Mouse (Mus musculus) thymus, adult 2 months (tissue): ENCODE results near the gene Tgfbrap1. TPM values are rescaled to one million over a fixed set of nuclear protein-coding genes. Genes with fewer than 3 reads are reported as not detected.

Source experiments
- DNase-seq: peaks from one replicate; pipeline ENCODE4 v3.0.0; 2021
- H3K27ac ChIP-seq: fragments of 200-500 bp; 2 replicates; pipeline ENCODE4 v1.5.1; 2012; ENCODE audit warnings: low read length, control low read depth; ENCODE audit not compliant: control insufficient read depth, insufficient read depth
- H3K27me3 ChIP-seq: fragments of 200-500 bp; 2 replicates; pipeline ENCODE4 v1.6.1; 2012; ENCODE audit warnings: mild to moderate bottlenecking, low read length, moderate library complexity, mixed read lengths; ENCODE audit not compliant: control insufficient read depth, insufficient read depth
- H3K36me3 ChIP-seq: fragments of 200-500 bp; 2 replicates; pipeline ENCODE4 v1.6.1; 2012; ENCODE audit warnings: mild to moderate bottlenecking, low read length, moderate library complexity; ENCODE audit not compliant: control insufficient read depth, insufficient read depth
- H3K4me1 ChIP-seq: fragments of 200-500 bp; replicated peaks from 2 replicates; pipeline ENCODE4 v1.6.1; 2012; ENCODE audit warnings: low read length; ENCODE audit not compliant: control insufficient read depth, insufficient read depth
- H3K4me3 ChIP-seq: fragments of 200-500 bp; 2 replicates; pipeline ENCODE4 v1.5.1; 2012; ENCODE audit warnings: mild to moderate bottlenecking, low read length, control low read depth, moderate library complexity; ENCODE audit not compliant: control insufficient read depth, insufficient read depth
- CTCF ChIP-seq: fragments of 200-500 bp; IDR thresholded peaks from 2 replicates; pipeline ENCODE4 v1.5.1; 2012; ENCODE audit warnings: mild to moderate bottlenecking, control low read depth, low read length, moderate library complexity, borderline replicate concordance; ENCODE audit not compliant: control insufficient read depth, poor library complexity, insufficient read depth; ENCODE audit errors: extremely low read depth
- POLR2A ChIP-seq: fragments of 200-500 bp; IDR thresholded peaks from 2 replicates; pipeline ENCODE4 v1.6.1; 2012; ENCODE audit warnings: mild to moderate bottlenecking, low read length, control low read depth, moderate library complexity; ENCODE audit not compliant: control insufficient read depth, poor library complexity, insufficient read depth; ENCODE audit errors: extremely low read depth
- WGBS: fragments of 180-500 bp; shearing (Covaris S2); methylation state at CpG from one replicate; pipeline ENCODE4 v1.1.7; 2018; 5-methylcytosine and 5-hydroxymethylcytosine counted together
- polyA plus RNA-seq: library from polyadenylated mRNA; depleted of rRNA; stranded (reverse); fragments of >200 nt; gene quantifications from 2 replicates; pipeline ENCODE4 v1.2.3, GENCODE M21; 2012

Gene Tgfbrap1
- polyA plus RNA-seq, 1 experiment, result 22.9 TPM

GRCm38 (mm10) chr1:43117435-43117834 is 19.0 kb upstream of the Tgfbrap1 start:
- Histone ChIP-seq H3K4me1 (no peaks in the 10 kb centered on the region), H3K4me3 (no peak overlapping the region), H3K27ac (no peak overlapping the region), H3K36me3 (peaks cover 30% of the 10 kb centered on the region), H3K27me3 (no peaks in the 10 kb centered on the region)
- no peak for TF ChIP-seq POLR2A
- no peak for TF ChIP-seq CTCF
- DNase-seq, result no peak
- 97% methylated on average over 8 of the region's 8 CpGs for WGBS

GRCm38 (mm10) chr1:43112882-43113281 is 14.4 kb upstream of the Tgfbrap1 start:
- no peak for TF ChIP-seq POLR2A
- WGBS, result 92% methylated on average over 2 of the region's 2 CpGs
- Histone ChIP-seq H3K27me3 (no peaks in the 10 kb centered on the region), H3K27ac (no peak overlapping the region), H3K4me1 (peaks cover 2% of the 10 kb centered on the region; the same call in 1 of the 2 replicates), H3K4me3 (no peak overlapping the region), H3K36me3 (peaks cover 43% of the 10 kb centered on the region)
- DNase-seq, result peak; percentile 44

GRCm38 (mm10) chr1:43110556-43110955 is 12.1 kb upstream of the Tgfbrap1 start:
- 61% methylated on average over 4 of the region's 4 CpGs for WGBS
- Histone ChIP-seq H3K27me3 (no peaks in the 10 kb centered on the region), H3K27ac (no peak overlapping the region), H3K4me1 (peaks cover 2% of the 10 kb centered on the region; the same call in 1 of the 2 replicates), H3K4me3 (no peak overlapping the region), H3K36me3 (peaks cover 43% of the 10 kb centered on the region)
- peak; percentile 60; the same call in 1 of the 2 replicates for TF ChIP-seq CTCF
- TF ChIP-seq POLR2A, result no peak
- DNase-seq, result peak; percentile 67

GRCm38 (mm10) chr1:43108729-43109128 is 10.3 kb upstream of the Tgfbrap1 start:
- DNase-seq, result no peak
- WGBS, result 93% methylated on average over 2 of the region's 2 CpGs
- no peaks in the 10 kb centered on the region for H3K27me3 ChIP-seq
- no peak overlapping the region for H3K27ac ChIP-seq
- H3K4me1 ChIP-seq, result peaks cover 2% of the 10 kb centered on the region; the same call in 1 of the 2 replicates
- peaks cover 30% of the 10 kb centered on the region for H3K36me3 ChIP-seq
- no peak overlapping the region for H3K4me3 ChIP-seq
- TF ChIP-seq CTCF, result no peak
- no peak for TF ChIP-seq POLR2A

GRCm38 (mm10) chr1:43094206-43094605 is 4.2 kb downstream of the Tgfbrap1 start:
- H3K27me3 ChIP-seq, result no peaks in the 10 kb centered on the region; the same call in 1 of the 2 replicates
- H3K27ac ChIP-seq, result no peak overlapping the region
- 97% methylated on average over 2 of the region's 2 CpGs for WGBS
- no peaks in the 10 kb centered on the region for H3K36me3 ChIP-seq
- no peak overlapping the region for H3K4me3 ChIP-seq
- H3K4me1 ChIP-seq, result peaks cover 12% of the 10 kb centered on the region
- TF ChIP-seq CTCF, result no peak
- no peak for DNase-seq

GRCm38 (mm10) chr1:43092056-43093015 is 6.1 kb downstream of the Tgfbrap1 start:
- peak overlapping the region; percentile 93 for H3K4me3 ChIP-seq
- H3K4me1 ChIP-seq, result peaks cover 12% of the 10 kb centered on the region
- no peaks in the 10 kb centered on the region; the same call in 1 of the 2 replicates for H3K27me3 ChIP-seq
- H3K27ac ChIP-seq, result no peak overlapping the region
- WGBS, result 6% methylated on average over 102 of the region's 102 CpGs
- TF ChIP-seq CTCF (0 out of 2 replicates have a peak, but pooled peaks have one; percentile 31), POLR2A (peak; percentile 51)
- H3K36me3 ChIP-seq, result no peaks in the 10 kb centered on the region
- DNase-seq, result peak; percentile 65
